ENCODE assay signal across 43 mouse cellular contexts in genomic region chr1:130470074-130470473, GRCm38 (mm10). TPM values are rescaled to one million over a fixed set of nuclear protein-coding genes. Genes with fewer than 3 reads are reported as not detected.
"Had no signal": no experiment of that assay in that cellular context is flagged by ENCODE, and none has a peak within 500 bp of the region (broad histone marks: within the 10 kb centered on the region; RNA-seq: fewer than 3 reads in every experiment).

No protein-coding gene starts in this region.

- H3K9me3 ChIP-seq: limb, embryonic 10.5 days; limb, embryonic 12.5 days; limb, embryonic 13.5 days; limb, embryonic 15.5 days; liver, embryonic 12.5 days; liver, embryonic 13.5 days; liver, embryonic 15.5 days; lung, embryonic 15.5 days; midbrain, embryonic 10.5 days; midbrain, embryonic 12.5 days; midbrain, embryonic 13.5 days; midbrain, embryonic 15.5 days; neural tube, embryonic 12.5 days had no signal

- H3K36me3 ChIP-seq: limb, embryonic 10.5 days; limb, embryonic 12.5 days; limb, embryonic 13.5 days; limb, embryonic 15.5 days; liver, embryonic 12.5 days; liver, embryonic 13.5 days; liver, embryonic 15.5 days; lung, embryonic 15.5 days; midbrain, embryonic 10.5 days; midbrain, embryonic 12.5 days; midbrain, embryonic 13.5 days; midbrain, embryonic 15.5 days; neural tube, embryonic 12.5 days had no signal

- H3K4me3 ChIP-seq: limb, embryonic 10.5 days; limb, embryonic 12.5 days; limb, embryonic 13.5 days; limb, embryonic 15.5 days; liver, embryonic 12.5 days; liver, embryonic 13.5 days; liver, embryonic 15.5 days; lung, embryonic 15.5 days; megakaryocyte, embryonic 14.5 days; midbrain, embryonic 10.5 days; midbrain, embryonic 12.5 days; midbrain, embryonic 13.5 days; midbrain, embryonic 15.5 days; myocyte; neural tube, embryonic 12.5 days had no signal

- H3K27me3 ChIP-seq: limb, embryonic 12.5 days; limb, embryonic 13.5 days; limb, embryonic 15.5 days; liver, embryonic 12.5 days; liver, embryonic 13.5 days; liver, embryonic 15.5 days; lung, embryonic 15.5 days; megakaryocyte, embryonic 14.5 days; midbrain, embryonic 12.5 days; midbrain, embryonic 13.5 days; midbrain, embryonic 15.5 days; neural tube, embryonic 12.5 days had no signal

- H3K4me2 ChIP-seq: limb, embryonic 12.5 days; limb, embryonic 13.5 days; limb, embryonic 15.5 days; liver, embryonic 11.5 days; liver, embryonic 12.5 days; liver, embryonic 13.5 days; liver, embryonic 15.5 days; lung, embryonic 14.5 days; lung, embryonic 15.5 days; midbrain, embryonic 11.5 days; midbrain, embryonic 12.5 days; midbrain, embryonic 13.5 days; midbrain, embryonic 15.5 days; neural tube, embryonic 12.5 days had no signal

- H3K9ac ChIP-seq: limb, embryonic 12.5 days; limb, embryonic 13.5 days; limb, embryonic 15.5 days; liver, embryonic 12.5 days; liver, embryonic 13.5 days; liver, embryonic 14.5 days; liver, embryonic 15.5 days; liver, postnatal 0 days; lung, embryonic 14.5 days; lung, embryonic 15.5 days; midbrain, embryonic 12.5 days; midbrain, embryonic 13.5 days; midbrain, embryonic 15.5 days; neural tube, embryonic 12.5 days had no signal

- DNase-seq: left cerebral cortex, postnatal 4 days; liver; liver, embryonic 13.5 days; liver, postnatal 0 days; lung, adult 18-20 months; lung, adult 2 months; lung, embryonic 14.5 days; lung, postnatal 10 days; lung, postnatal 14 days; lung, postnatal 36 days; lung, postnatal 4 days; midbrain, embryonic 14.5 days had no signal

- H3K27ac ChIP-seq: limb, embryonic 10.5 days; limb, embryonic 12.5 days; limb, embryonic 13.5 days; limb, embryonic 15.5 days; liver, embryonic 12.5 days; liver, embryonic 13.5 days; liver, embryonic 14.5 days; liver, embryonic 15.5 days; lung, embryonic 15.5 days; macrophage; midbrain, embryonic 10.5 days; midbrain, embryonic 12.5 days; midbrain, embryonic 13.5 days; midbrain, embryonic 15.5 days; neural tube, embryonic 12.5 days had no signal

- H3K4me1 ChIP-seq: limb, embryonic 10.5 days; limb, embryonic 12.5 days; limb, embryonic 15.5 days; liver, embryonic 12.5 days; liver, embryonic 13.5 days; liver, embryonic 15.5 days; midbrain, embryonic 10.5 days; midbrain, embryonic 12.5 days; midbrain, embryonic 13.5 days; midbrain, embryonic 15.5 days; neural tube, embryonic 12.5 days had no signal

RNA-seq across cellular contexts. Expression of gene Cd55b, which starts 47.3 kb away (rescaled TPM):
- total RNA-seq: left cerebral cortex, postnatal 10 days; left cerebral cortex, postnatal 25 days; left cerebral cortex, postnatal 36 days; left cerebral cortex, postnatal 4 days; liver, adult 2 months; megakaryocyte progenitor cell, adult 5-6 weeks; megakaryocyte, adult 5-6 weeks; midbrain, postnatal 0 days; monocyte, adult 5-6 weeks had no signal
- polyA plus RNA-seq: limb, embryonic 10.5 days; limb, embryonic 11.5 days; limb, embryonic 12.5 days; limb, embryonic 13.5 days; limb, embryonic 14.5 days; limb, embryonic 15.5 days; liver, adult 2 months; liver, embryonic 11.5 days; liver, embryonic 13.5 days; liver, embryonic 14.5 days; liver, embryonic 15.5 days; liver, embryonic 16.5 days; liver, postnatal 0 days; lung, embryonic 14.5 days; macrophage; midbrain, embryonic 10.5 days; midbrain, embryonic 11.5 days; midbrain, embryonic 12.5 days; midbrain, embryonic 13.5 days; midbrain, embryonic 14.5 days; midbrain, embryonic 15.5 days; midbrain, embryonic 16.5 days; midbrain, postnatal 0 days; myocyte; neural tube, embryonic 11.5 days; neural tube, embryonic 12.5 days had no signal
